Mouse (Mus musculus): Measurements from ENCODE around the gene Txnrd2.

GRCm38 (mm10) chr16:18483839-18484238 is 57.7 kb downstream of the Txnrd2 start:
- no peak for TF ChIP-seq CTCF (conservative IDR thresholded peaks at IDR 0.05; ENCODE audit: low read length)
- no peak for TF ChIP-seq NANOG (IDR thresholded peaks at IDR 0.05; ENCODE audit: borderline replicate concordance, low read length)
- no peak for TF ChIP-seq POU5F1 (IDR thresholded peaks at IDR 0.05; ENCODE audit: borderline replicate concordance, low read length)
